Mouse (Mus musculus): ENCODE measurements at regions not wholly inside any gene's neighbourhood (a gene's known extent, or its start where the extent isn't known, plus 50 kb on each side); places are given as distances from the start of the nearest gene placed in this dataset.

DNA sequence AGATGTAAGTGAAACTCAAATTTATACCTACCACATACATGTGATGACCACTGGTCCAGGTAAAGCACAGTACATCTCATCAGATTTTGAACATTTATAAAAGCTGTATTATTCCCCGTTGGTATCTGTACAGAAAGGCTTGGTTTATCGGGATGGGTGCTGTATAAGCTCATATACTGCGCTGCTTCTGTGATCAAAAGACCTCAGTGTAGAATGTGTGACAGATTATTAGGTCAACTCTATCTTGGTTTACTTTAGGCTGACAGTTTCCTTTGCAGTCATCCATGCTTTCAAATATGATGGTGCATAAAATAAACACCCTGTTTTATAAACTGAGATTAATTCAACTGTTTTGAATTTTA is 185.8 kb upstream of the Emcn start:
- TF ChIP-seq TAL1 (conservative IDR thresholded peaks at IDR 0.05; ENCODE audit: low read depth, low read length) = no peak
- no peak for TF ChIP-seq CTCF (IDR thresholded peaks at IDR 0.05; ENCODE audit: low read depth, low read length)

Measured in G1E (cell line).